Mouse (Mus musculus) heart, embryonic 10.5 days (tissue): Measurements from ENCODE around the gene Acap1. TPM values are rescaled to one million over a fixed set of nuclear protein-coding genes. Genes with fewer than 3 reads are reported as not detected.
A peak's percentile ranks its signal among the peaks of the same experiment; 100 is the strongest.

Source experiments
- DNase-seq: peaks from one replicate; pipeline ENCODE4 v3.0.0-alpha.2; 2017; ENCODE audit warnings: low spot score
- H3K27ac ChIP-seq: fragments of 300-500 bp; sonication (generic); 2 replicates; pipeline ENCODE4 v1.5.1; 2016; ENCODE audit warnings: mild to moderate bottlenecking
- H3K27me3 ChIP-seq: fragments of 300-500 bp; sonication (generic); 2 replicates; pipeline ENCODE4 v1.6.1; 2016; ENCODE audit warnings: mild to moderate bottlenecking; ENCODE audit not compliant: poor library complexity, insufficient read depth, severe bottlenecking
- H3K36me3 ChIP-seq: fragments of 300-500 bp; sonication (generic); 2 replicates; pipeline ENCODE4 v1.6.1; 2016; ENCODE audit warnings: mild to moderate bottlenecking, moderate library complexity
- H3K4me1 ChIP-seq: fragments of 300-500 bp; sonication (generic); 2 replicates; pipeline ENCODE4 v1.6.1; 2016; ENCODE audit warnings: mild to moderate bottlenecking
- H3K4me3 ChIP-seq: fragments of 300-500 bp; sonication (generic); 2 replicates; pipeline ENCODE4 v1.5.1; 2016; ENCODE audit warnings: mild to moderate bottlenecking, moderate library complexity
- H3K9me3 ChIP-seq: fragments of 300-500 bp; sonication (generic); 2 replicates; pipeline ENCODE4 v1.6.1; 2016; ENCODE audit warnings: mild to moderate bottlenecking, moderate library complexity
- WGBS: fragments of 180-500 bp; shearing (Covaris S2); methylation state at CpG from one replicate; pipeline ENCODE4 v1.1.7; 2016; 5-methylcytosine and 5-hydroxymethylcytosine counted together
- polyA plus RNA-seq: library from polyadenylated mRNA; unstranded; fragments of >200 nt; fragmentation: Nextera tagmentation; extraction: Ambion mirVana; gene quantifications from 2 replicates; pipeline ENCODE4 v1.2.1, GENCODE M21; 2016

The Acap1 gene
- polyA plus RNA-seq, result 10.6 and 16.2 TPM in 2 replicates

GRCm38 (mm10) chr11:69895291-69895690, at the start of gene Acap1:
TSS of gene Acap1 (minus strand) at chr11:69895539.
- no peaks in the 10 kb centered on the region for H3K9me3 ChIP-seq
- H3K4me1 ChIP-seq, result peaks cover 42% of the 10 kb centered on the region
- H3K36me3 ChIP-seq, result no peaks in the 10 kb centered on the region
- 67% methylated on average over 4 of the region's 4 CpGs for whole genome bisulfite sequencing
- no peak for DNase-seq
- no peaks in the 10 kb centered on the region for H3K27me3 ChIP-seq
- peak within 1 kb of the TSS; percentile 36; the same call in 1 of the 2 replicates for H3K27ac ChIP-seq
- no peak within 1 kb of the TSS for H3K4me3 ChIP-seq

GRCm38 (mm10) chr11:69940962-69941361, 45.6 kb upstream of the Acap1 start:
- Histone ChIP-seq H3K36me3 (peaks cover 36% of the 10 kb centered on the region), H3K9me3 (no peaks in the 10 kb centered on the region), H3K27me3 (peaks cover 78% of the 10 kb centered on the region), H3K27ac (no peak overlapping the region), H3K4me3 (no peak overlapping the region), H3K4me1 (peaks cover 27% of the 10 kb centered on the region)
- no peak for DNase-seq
- 81% methylated on average over 4 of the region's 4 CpGs for WGBS

DNA sequence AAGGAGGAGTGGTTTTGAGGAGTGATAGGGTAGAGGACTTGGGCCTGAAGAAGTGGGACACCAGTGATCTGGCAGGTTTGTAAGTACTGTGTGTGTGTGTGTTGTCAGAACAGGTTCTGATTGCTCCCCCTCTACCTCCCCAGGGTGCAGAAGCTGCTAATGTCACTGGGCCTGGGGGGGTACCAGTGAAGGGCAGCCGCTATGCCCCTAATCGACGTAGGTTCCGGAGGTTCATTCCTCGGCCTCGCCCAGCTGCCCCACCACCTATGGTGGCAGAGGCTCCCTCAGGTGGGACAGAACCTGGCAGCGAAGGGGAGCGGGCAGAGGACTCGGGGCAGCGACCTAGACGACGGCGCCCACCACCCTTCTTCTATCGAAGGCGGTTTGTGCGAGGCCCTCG, 44.4 kb upstream of the Acap1 start:
- peaks cover 77% of the 10 kb centered on the region for H3K27me3 ChIP-seq
- H3K4me1 ChIP-seq, result peaks cover 29% of the 10 kb centered on the region
- H3K9me3 ChIP-seq, result no peaks in the 10 kb centered on the region
- WGBS, result 91% methylated on average over 17 of the region's 17 CpGs
- no peak overlapping the region for H3K4me3 ChIP-seq
- no peak for DNase-seq
- H3K36me3 ChIP-seq, result peaks cover 24% of the 10 kb centered on the region
- H3K27ac ChIP-seq, result peak overlapping the region; percentile 48; the same call in 1 of the 2 replicates

GRCm38 (mm10) chr11:69939181-69939580, 43.8 kb upstream of the Acap1 start:
- DNase-seq, result no peak
- peaks cover 31% of the 10 kb centered on the region for H3K4me1 ChIP-seq
- peaks cover 73% of the 10 kb centered on the region for H3K27me3 ChIP-seq
- peaks cover 18% of the 10 kb centered on the region for H3K36me3 ChIP-seq
- H3K9me3 ChIP-seq, result no peaks in the 10 kb centered on the region
- 57% methylated on average over 5 of the region's 5 CpGs for WGBS
- H3K27ac ChIP-seq, result no peak overlapping the region
- no peak overlapping the region for H3K4me3 ChIP-seq

GRCm38 (mm10) chr11:69938401-69938979, 43.2 kb upstream of the Acap1 start:
- Histone ChIP-seq H3K36me3 (peaks cover 11% of the 10 kb centered on the region), H3K9me3 (no peaks in the 10 kb centered on the region), H3K27me3 (peaks cover 68% of the 10 kb centered on the region), H3K27ac (no peak overlapping the region), H3K4me3 (no peak overlapping the region), H3K4me1 (peaks cover 36% of the 10 kb centered on the region)
- DNase-seq, result no peak
- 28% methylated on average over 9 of the region's 9 CpGs for WGBS

- DNase-seq, result no peak
- H3K36me3 ChIP-seq, result peaks cover 5% of the 10 kb centered on the region
- peaks cover 62% of the 10 kb centered on the region for H3K27me3 ChIP-seq
- H3K4me1 ChIP-seq, result peaks cover 36% of the 10 kb centered on the region
- WGBS, result 59% methylated on average over 5 of the region's 5 CpGs
- H3K9me3 ChIP-seq, result no peaks in the 10 kb centered on the region
- H3K27ac ChIP-seq, result peak overlapping the region; percentile 52; the same call in 1 of the 2 replicates
- H3K4me3 ChIP-seq, result no peak overlapping the region
Observed at GRCm38 (mm10) chr11:69937834-69938233, 42.5 kb upstream of the Acap1 start.

GRCm38 (mm10) chr11:69937385-69937784, 42.0 kb upstream of the Acap1 start:
- Histone ChIP-seq H3K9me3 (no peaks in the 10 kb centered on the region), H3K36me3 (peaks cover under 1% of the 10 kb centered on the region; the same call in 1 of the 2 replicates), H3K4me1 (peaks cover 36% of the 10 kb centered on the region), H3K27ac (peak overlapping the region; percentile 52; the same call in 1 of the 2 replicates), H3K4me3 (no peak overlapping the region), H3K27me3 (peaks cover 59% of the 10 kb centered on the region)
- DNase-seq, result no peak
- WGBS, result 36% methylated on average over 4 of the region's 4 CpGs

GRCm38 (mm10) chr11:69936714-69937347, 41.5 kb upstream of the Acap1 start:
- peaks cover 36% of the 10 kb centered on the region for H3K4me1 ChIP-seq
- WGBS, result 46% methylated on average over 9 of the region's 9 CpGs
- H3K27ac ChIP-seq, result peak overlapping the region; percentile 85; the same call in 1 of the 2 replicates
- peaks cover 59% of the 10 kb centered on the region for H3K27me3 ChIP-seq
- peak overlapping the region; percentile 77 for H3K4me3 ChIP-seq
- no peaks in the 10 kb centered on the region for H3K36me3 ChIP-seq
- no peaks in the 10 kb centered on the region for H3K9me3 ChIP-seq
- DNase-seq, result no peak

DNA sequence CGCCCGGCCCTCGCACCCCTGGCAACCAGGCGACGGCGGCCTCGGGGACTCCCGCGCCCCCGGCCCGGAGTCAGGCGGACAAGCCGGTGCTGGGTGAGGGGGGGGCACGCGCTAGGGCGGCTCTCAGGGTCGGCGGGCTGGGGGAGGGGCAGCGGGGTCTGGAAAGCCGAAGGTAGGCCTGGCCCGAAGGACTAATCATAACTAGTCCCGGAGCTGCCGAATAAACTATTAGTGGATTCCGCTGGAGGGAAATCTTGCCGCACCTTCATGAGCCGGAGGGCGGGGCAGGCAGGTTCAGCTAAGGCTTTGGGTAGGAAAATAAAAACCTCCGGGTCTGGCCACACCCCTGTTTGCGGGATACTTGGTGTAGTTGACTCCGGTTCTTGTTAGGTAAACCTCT, 40.8 kb upstream of the Acap1 start:
- Histone ChIP-seq H3K27me3 (peaks cover 59% of the 10 kb centered on the region), H3K4me1 (peaks cover 36% of the 10 kb centered on the region), H3K4me3 (peak overlapping the region; percentile 77), H3K36me3 (no peaks in the 10 kb centered on the region), H3K27ac (peak overlapping the region; percentile 85), H3K9me3 (no peaks in the 10 kb centered on the region)
- DNase-seq, result no peak
- WGBS, result 3% methylated on average over 30 of the region's 30 CpGs

DNA sequence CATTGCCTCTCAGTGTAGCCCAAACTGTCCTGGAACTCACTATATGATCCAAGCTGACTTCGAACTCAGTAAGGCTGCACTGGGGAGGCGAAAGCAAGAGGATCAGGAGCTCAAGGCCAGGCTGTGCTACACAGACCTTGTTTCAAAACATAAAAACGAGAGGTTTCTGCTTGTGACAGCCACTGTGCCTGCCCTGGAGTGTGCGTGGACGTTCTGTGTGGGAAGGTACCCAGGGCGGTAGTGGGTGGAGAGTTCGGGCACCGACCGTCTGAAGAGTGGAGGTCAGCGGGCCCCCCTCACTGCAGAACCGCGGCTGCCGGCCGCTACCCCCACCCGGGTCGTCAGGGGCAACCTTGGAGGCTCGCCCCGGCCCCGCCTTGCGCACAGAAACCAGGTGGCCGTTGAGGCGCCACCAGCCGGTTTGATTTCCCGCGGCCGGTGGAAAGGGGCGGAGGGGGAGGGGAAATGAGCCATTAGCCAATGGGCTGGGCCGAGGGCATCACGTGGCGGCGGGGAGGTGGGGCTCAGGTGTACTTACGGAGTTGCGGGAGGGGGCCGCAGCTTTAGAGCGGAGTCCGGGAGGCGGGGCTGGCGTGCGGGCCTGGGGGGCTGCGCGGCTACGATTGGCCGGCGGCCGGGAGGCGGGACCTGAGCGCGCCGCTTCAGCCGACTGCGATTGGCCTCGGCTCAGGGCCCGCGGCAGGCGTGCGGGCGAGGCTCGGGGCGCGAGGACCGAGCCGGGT, 40.0 kb upstream of the Acap1 start, which contains the start of gene Ybx2:
Gene Ybx2, plus strand, starts transcription at position 660 of the 743 bp plus-strand sequence.
- Histone ChIP-seq H3K27ac (peak within 1 kb of the TSS; percentile 85), H3K9me3 (no peaks in the 10 kb centered on the region), H3K4me3 (peak within 1 kb of the TSS; percentile 77), H3K4me1 (peaks cover 36% of the 10 kb centered on the region), H3K36me3 (no peaks in the 10 kb centered on the region), H3K27me3 (peaks cover 55% of the 10 kb centered on the region)
- 1% methylated on average over 62 of the region's 62 CpGs for WGBS
- DNase-seq, result peak; percentile 92

GRCm38 (mm10) chr11:69934681-69935080, 39.3 kb upstream of the Acap1 start:
- no peak for DNase-seq
- Histone ChIP-seq H3K27ac (no peak overlapping the region), H3K9me3 (no peaks in the 10 kb centered on the region), H3K4me1 (peaks cover 36% of the 10 kb centered on the region), H3K4me3 (peak overlapping the region; percentile 77; the same call in 1 of the 2 replicates), H3K36me3 (no peaks in the 10 kb centered on the region), H3K27me3 (peaks cover 48% of the 10 kb centered on the region)
- 20% methylated on average over 6 of the region's 6 CpGs for WGBS

GRCm38 (mm10) chr11:69934169-69934568, 38.8 kb upstream of the Acap1 start:
- Histone ChIP-seq H3K9me3 (no peaks in the 10 kb centered on the region), H3K4me1 (peaks cover 36% of the 10 kb centered on the region), H3K36me3 (no peaks in the 10 kb centered on the region), H3K27ac (0 out of 2 replicates have a peak overlapping the region, but pooled peaks have one; percentile 22), H3K4me3 (peak overlapping the region; percentile 77), H3K27me3 (peaks cover 43% of the 10 kb centered on the region)
- DNase-seq, result peak; percentile 95
- WGBS, result 1% methylated on average over 18 of the region's 18 CpGs

- peaks cover 32% of the 10 kb centered on the region for H3K27me3 ChIP-seq
- DNase-seq, result no peak
- WGBS, result 71% methylated on average over 4 of the region's 4 CpGs
- H3K4me3 ChIP-seq, result no peak overlapping the region
- H3K27ac ChIP-seq, result no peak overlapping the region
- H3K36me3 ChIP-seq, result no peaks in the 10 kb centered on the region
- H3K9me3 ChIP-seq, result no peaks in the 10 kb centered on the region
- peaks cover 36% of the 10 kb centered on the region for H3K4me1 ChIP-seq
Observed at GRCm38 (mm10) chr11:69933066-69933465, 37.7 kb upstream of the Acap1 start.
